Mouse (Mus musculus) brain, embryonic 14.5 days (tissue): ENCODE measurements around the gene Oas3.

ENCODE experiments used
- CTCF ChIP-seq: fragments of 200-500 bp; IDR thresholded peaks from 2 replicates; pipeline ENCODE4 v1.5.1; 2012; ENCODE audit warnings: inconsistent platforms, mild to moderate bottlenecking, moderate library complexity, borderline replicate concordance; ENCODE audit not compliant: insufficient read depth, insufficient read length; ENCODE audit errors: extremely low read depth
- POLR2A ChIP-seq: fragments of 200-500 bp; IDR thresholded peaks from 2 replicates; pipeline ENCODE4 v1.6.1; 2012; ENCODE audit warnings: mild to moderate bottlenecking, inconsistent platforms, borderline replicate concordance; ENCODE audit not compliant: poor library complexity, insufficient read depth, insufficient read length, severe bottlenecking; ENCODE audit errors: extremely low read depth

- no peak for TF ChIP-seq CTCF
- TF ChIP-seq POLR2A = no peak
Measured at GRCm38 (mm10) chr5:120818999-120819398, 41.5 kb upstream of the Oas3 start.
